In genomic region chr3:103967861-103968691, GRCm38 (mm10) we compare ENCODE assay signal across 8 mouse cellular contexts. TPM values are rescaled to one million over a fixed set of nuclear protein-coding genes. Genes with fewer than 3 reads are reported as not detected.
DNase-seq lines count a peak whose midpoint lies in the region; ATAC-seq lines count a peak whose summit lies in the region.

Phtf1 (plus strand) TSS chr3:103968110.

- peak; percentile 73 for DNase-seq in c-Kit-negative CD71-positive TER-119-positive erythroid progenitor cells, embryonic 14.5 days (ENCODE audit: low read depth, low spot score)
- DNase-seq in forebrain, embryonic 10.5 days (ENCODE audit: extremely low spot score, low spot score) = peak; percentile 88
- DNase-seq in kidney, postnatal 36 days = peak; percentile 85 to 93
- peak; percentile 72 for DNase-seq in telencephalon, adult 2 months (ENCODE audit: low read depth, low spot score)

- ATAC-seq in CD4-positive, CD25-positive, alpha-beta regulatory T cell, adult 4 months = peak; percentile 94
- peak; percentile 95 for ATAC-seq in heart, embryonic 16.5 days (replicated peaks; ENCODE audit: extremely low read depth, insufficient read depth, low FRiP score)
- ATAC-seq in liver, embryonic 15.5 days (ENCODE audit: insufficient read depth) = peak; percentile 97
- peak; percentile 97 for ATAC-seq in neural tube, embryonic 12.5 days (ENCODE audit: low FRiP score, low read depth)

- no peaks in the 10 kb centered on the region for H3K9me3 ChIP-seq in forebrain, embryonic 10.5 days
- H3K9me3 ChIP-seq in heart, embryonic 16.5 days (replicated peaks; ENCODE audit: control insufficient read depth, low read length) = no peaks in the 10 kb centered on the region
- H3K9me3 ChIP-seq in liver, embryonic 15.5 days (replicated peaks) = no peaks in the 10 kb centered on the region
- H3K9me3 ChIP-seq in neural tube, embryonic 12.5 days = no peaks in the 10 kb centered on the region

- peak within 1 kb of the TSS; percentile 78 for H3K4me2 ChIP-seq in heart, embryonic 16.5 days (ENCODE audit: low read depth, low read length)
- peak within 1 kb of the TSS; percentile 96 for H3K4me2 ChIP-seq in liver, embryonic 15.5 days
- peak within 1 kb of the TSS; percentile 82 for H3K4me2 ChIP-seq in neural tube, embryonic 12.5 days (replicated peaks)

- H3K27me3 ChIP-seq in forebrain, embryonic 10.5 days (ENCODE audit: poor library complexity, severe bottlenecking) = no peaks in the 10 kb centered on the region
- H3K27me3 ChIP-seq in heart, embryonic 16.5 days (ENCODE audit: control insufficient read depth, insufficient read depth, low read length) = no peaks in the 10 kb centered on the region
- H3K27me3 ChIP-seq in liver, embryonic 15.5 days = no peaks in the 10 kb centered on the region
- no peaks in the 10 kb centered on the region for H3K27me3 ChIP-seq in neural tube, embryonic 12.5 days (replicated peaks)

- H3K27ac ChIP-seq in forebrain, embryonic 10.5 days = peak within 1 kb of the TSS; percentile 98
- peak within 1 kb of the TSS; percentile 93 for H3K27ac ChIP-seq in heart, embryonic 16.5 days (ENCODE audit: low read length)
- H3K27ac ChIP-seq in liver, embryonic 15.5 days (replicated peaks) = peak within 1 kb of the TSS; percentile 85
- H3K27ac ChIP-seq in neural tube, embryonic 12.5 days = peak within 1 kb of the TSS; percentile 98

- peak within 1 kb of the TSS; percentile 83 for H3K9ac ChIP-seq in heart, embryonic 16.5 days (ENCODE audit: low read length)
- peak within 1 kb of the TSS; percentile 82 for H3K9ac ChIP-seq in liver, embryonic 15.5 days
- peak within 1 kb of the TSS; percentile 92 for H3K9ac ChIP-seq in neural tube, embryonic 12.5 days

- peaks cover 35% of the 10 kb centered on the region for H3K4me1 ChIP-seq in forebrain, embryonic 10.5 days
- H3K4me1 ChIP-seq in heart, embryonic 16.5 days (ENCODE audit: control insufficient read depth, insufficient read depth, low read length) = peaks cover 8% of the 10 kb centered on the region; the same call in 1 of the 2 replicates
- H3K4me1 ChIP-seq in liver, embryonic 15.5 days (replicated peaks) = peaks cover 21% of the 10 kb centered on the region
- H3K4me1 ChIP-seq in neural tube, embryonic 12.5 days = peaks cover 12% of the 10 kb centered on the region

- peak within 1 kb of the TSS; percentile 87 for H3K4me3 ChIP-seq in forebrain, embryonic 10.5 days
- H3K4me3 ChIP-seq in heart, embryonic 16.5 days (ENCODE audit: low read length) = peak within 1 kb of the TSS; percentile 97
- H3K4me3 ChIP-seq in liver, embryonic 15.5 days (replicated peaks) = peak within 1 kb of the TSS; percentile 84
- H3K4me3 ChIP-seq in neural tube, embryonic 12.5 days = peak within 1 kb of the TSS; percentile 82

- under 1% methylated on average over 70 of the region's 70 CpGs for WGBS in forebrain, embryonic 10.5 days
- under 1% methylated on average over 70 of the region's 70 CpGs for WGBS in heart, embryonic 16.5 days
- under 1% methylated on average over 70 of the region's 70 CpGs for WGBS in liver, embryonic 15.5 days (ENCODE audit: insufficient replicate concordance)
- under 1% methylated on average over 70 of the region's 70 CpGs for WGBS in neural tube, embryonic 12.5 days

- peaks cover 53% of the 10 kb centered on the region for H3K36me3 ChIP-seq in forebrain, embryonic 10.5 days (replicated peaks)
- peaks cover 10% of the 10 kb centered on the region for H3K36me3 ChIP-seq in heart, embryonic 16.5 days (ENCODE audit: control insufficient read depth, insufficient read depth)
- peaks cover 15% of the 10 kb centered on the region for H3K36me3 ChIP-seq in liver, embryonic 15.5 days (replicated peaks)
- H3K36me3 ChIP-seq in neural tube, embryonic 12.5 days = peaks cover 11% of the 10 kb centered on the region

RNA-seq across cellular contexts. Expression of gene Phtf1, which starts in this region (rescaled TPM):
- polyA plus RNA-seq in CD4-positive, CD25-positive, alpha-beta regulatory T cell, adult 4 months (2017; shearing (Covaris generic)) = 10 to 100 TPM in 1 of 2 experiments, 1 to 10 TPM in 1; 7.9 to 10.2 TPM
- 32.6 and 33.4 TPM in 2 replicates for polyA plus RNA-seq in forebrain, embryonic 10.5 days (2016; fragmentation: Nextera tagmentation; extraction: Ambion mirVana)
- 14.7 and 15.3 TPM in 2 replicates for polyA plus RNA-seq in heart, embryonic 16.5 days (2015; fragmentation: Nextera tagmentation; extraction: Ambion mirVana)
- polyA plus RNA-seq in liver, embryonic 15.5 days (2015; fragmentation: Nextera tagmentation; extraction: Ambion mirVana) = 3.9 and 4.7 TPM in 2 replicates
- polyA plus RNA-seq in neural tube, embryonic 12.5 days (2016; fragmentation: Nextera tagmentation; extraction: Ambion mirVana) = 43.3 and 43.5 TPM in 2 replicates

Comparison
In these comparisons a context has a peak if more than half of its experiments do, and no peak if none do; other contexts are left out.
1. Peak in every context shown above with its lines: DNase-seq, ATAC-seq, H3K4me3 ChIP-seq and H3K27ac ChIP-seq.